In the genomic region with DNA sequence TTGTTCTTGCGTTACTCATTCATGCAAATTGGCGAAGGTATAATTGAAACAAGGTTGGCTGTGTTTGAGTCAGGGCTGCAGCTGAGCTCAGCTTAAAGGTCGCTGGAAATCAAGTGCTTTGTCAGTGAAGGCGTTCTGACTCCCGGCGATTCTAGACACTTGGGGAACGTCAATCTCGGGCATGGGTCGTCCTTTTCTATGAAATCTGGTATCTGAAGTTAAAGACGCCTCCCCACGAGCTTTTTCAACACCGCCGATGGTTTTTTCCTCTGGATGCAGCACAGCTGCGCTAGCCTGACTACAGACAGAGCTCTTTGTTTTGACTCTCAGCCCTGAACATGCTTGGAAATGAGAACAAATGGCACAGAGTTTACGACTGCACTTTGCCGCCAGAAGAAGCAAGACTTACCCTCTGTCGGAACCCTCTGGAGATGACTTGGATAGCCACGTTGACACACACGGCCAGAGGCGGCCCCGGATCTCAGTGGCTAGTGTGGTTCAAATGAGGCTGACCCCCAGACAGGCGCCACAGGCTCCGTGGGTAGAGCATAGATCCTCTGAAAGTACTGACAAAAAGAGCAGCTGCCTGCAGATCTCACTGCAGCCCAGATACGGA, we compare ENCODE assay signal across 8 mouse cellular contexts. TPM values are rescaled to one million over a fixed set of nuclear protein-coding genes. Genes with fewer than 3 reads are reported as not detected.
A peak's percentile ranks its signal among the peaks of the same experiment; 100 is the strongest.
DNase-seq lines count a peak whose midpoint lies in the region; ATAC-seq lines count a peak whose summit lies in the region.

No protein-coding gene starts in this region.

- H3K4me1 ChIP-seq in embryonic facial prominence, embryonic 14.5 days (ENCODE audit: control insufficient read depth, insufficient read depth, low read length) = peaks cover 43% of the 10 kb centered on the region
- peaks cover 77% of the 10 kb centered on the region for H3K4me1 ChIP-seq in limb, embryonic 13.5 days

- H3K9ac ChIP-seq in embryonic facial prominence, embryonic 14.5 days (ENCODE audit: low read depth, low read length) = 0 out of 2 replicates have a peak overlapping the region, but pooled peaks have one; percentile 9
- peak overlapping the region; percentile 39 for H3K9ac ChIP-seq in limb, embryonic 13.5 days

- peaks cover 84% of the 10 kb centered on the region for H3K36me3 ChIP-seq in embryonic facial prominence, embryonic 14.5 days (ENCODE audit: control insufficient read depth, insufficient read depth, low read length)
- H3K36me3 ChIP-seq in limb, embryonic 13.5 days = peaks cover 70% of the 10 kb centered on the region

- WGBS in embryonic facial prominence, embryonic 14.5 days = 44% methylated on average over 24 of the region's 24 CpGs
- WGBS in limb, embryonic 13.5 days = 53% methylated on average over 24 of the region's 24 CpGs

- no peaks in the 10 kb centered on the region for H3K9me3 ChIP-seq in embryonic facial prominence, embryonic 14.5 days (ENCODE audit: control insufficient read depth, low read length)
- H3K9me3 ChIP-seq in limb, embryonic 13.5 days = no peaks in the 10 kb centered on the region

- peak overlapping the region; percentile 31; the same call in 1 of the 2 replicates for H3K4me2 ChIP-seq in embryonic facial prominence, embryonic 14.5 days (ENCODE audit: low read depth, low read length)
- H3K4me2 ChIP-seq in limb, embryonic 13.5 days (replicated peaks) = peak overlapping the region; percentile 38

- intact Hi-C loops in left cerebral cortex, postnatal 4 days (cut with DNase I) = no loop called here

- H3K27ac ChIP-seq in embryonic facial prominence, embryonic 14.5 days (replicated peaks; ENCODE audit: low read depth, low read length) = peak overlapping the region; percentile 72
- H3K27ac ChIP-seq in limb, embryonic 13.5 days = peak overlapping the region; percentile 61; the same call in 1 of the 2 replicates

- ATAC-seq in embryonic facial prominence, embryonic 14.5 days (ENCODE audit: low read depth) = no peak
- 0 out of 2 replicates have a peak, but pooled peaks have one; percentile 33 for ATAC-seq in limb, embryonic 13.5 days (ENCODE audit: low FRiP score, low read depth)

- peak; percentile 22 for DNase-seq in embryo, embryonic 11 days
- no peak for DNase-seq in embryo, embryonic 10.5 days (ENCODE audit: low spot score)
- peak; percentile 24 to 32 for DNase-seq in layer of hippocampus, postnatal 14 days (ENCODE audit: low spot score in 2 of 2)
- no peak for DNase-seq in layer of hippocampus, adult 9-10 months (ENCODE audit: low spot score)
- DNase-seq in embryonic facial prominence, embryonic 14.5 days (ENCODE audit: low spot score) = peak; percentile 57
- DNase-seq in embryo, embryonic 9.5 days (ENCODE audit: extremely low spot score) = no peak
- DNase-seq in left cerebral cortex, postnatal 4 days = no peak

- no peaks in the 10 kb centered on the region for H3K27me3 ChIP-seq in embryonic facial prominence, embryonic 14.5 days (replicated peaks; ENCODE audit: control insufficient read depth, insufficient read depth, low read length)
- no peaks in the 10 kb centered on the region for H3K27me3 ChIP-seq in limb, embryonic 13.5 days

- no peak overlapping the region for H3K4me3 ChIP-seq in embryonic facial prominence, embryonic 14.5 days (ENCODE audit: low read depth, low read length)
- H3K4me3 ChIP-seq in limb, embryonic 13.5 days = peak overlapping the region; percentile 7

RNA-seq across cellular contexts. Expression of a gene that starts 31.0 kb away (rescaled TPM):
- total RNA-seq in layer of hippocampus, postnatal 14 days (2021) = 100 to 1,000 TPM; 288 to 318 TPM
- polyA plus RNA-seq in embryonic facial prominence, embryonic 14.5 days (2014; fragmentation: Nextera tagmentation; extraction: Ambion mirVana) = 649 and 733 TPM in 2 replicates
- 754 and 779 TPM in 2 replicates for polyA plus RNA-seq in limb, embryonic 13.5 days (2015; fragmentation: Nextera tagmentation; extraction: Ambion mirVana)
- 100 to 1,000 TPM; 392 to 399 TPM for total RNA-seq in left cerebral cortex, postnatal 4 days (2021)

Comparison
In these comparisons a context has a peak if more than half of its experiments do, and no peak if none do; other contexts are left out.
1. DNase-seq: peak in embryo, embryonic 11 days (single experiment), layer of hippocampus, postnatal 14 days (2 of 2) and embryonic facial prominence, embryonic 14.5 days (single experiment); none in embryo, embryonic 10.5 days (single experiment), layer of hippocampus, adult 9-10 months (single experiment), embryo, embryonic 9.5 days (single experiment) and left cerebral cortex, postnatal 4 days (single experiment).